9 mouse cellular contexts compared by ENCODE assay signal in the genomic region with DNA sequence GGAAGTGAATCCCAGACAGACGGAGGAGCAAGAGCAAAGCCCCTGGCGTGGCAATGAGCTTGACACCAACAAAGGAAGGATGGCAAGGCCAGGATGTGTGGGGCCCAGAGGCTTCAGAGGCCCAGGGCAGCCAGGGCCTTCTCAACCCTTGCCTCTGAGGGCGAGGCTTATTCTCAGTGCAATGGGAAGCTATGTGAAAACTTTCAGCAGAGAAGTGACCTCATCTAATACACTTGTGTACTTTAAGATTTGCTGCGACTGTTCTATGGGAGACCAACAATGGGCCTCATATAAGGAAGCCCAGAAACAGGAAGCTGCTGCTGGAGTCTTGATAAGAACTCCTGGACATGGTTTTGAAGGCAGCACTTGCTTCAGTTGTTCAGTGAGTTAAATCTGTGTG. TPM values are rescaled to one million over a fixed set of nuclear protein-coding genes. Genes with fewer than 3 reads are reported as not detected.
DNase-seq lines count a peak whose midpoint lies in the region; ATAC-seq and TF ChIP-seq lines count a peak whose summit lies in the region.
"Had no signal": no experiment of that assay in that cellular context is flagged by ENCODE, and none has a peak within 500 bp of the region (broad histone marks: within the 10 kb centered on the region; RNA-seq: fewer than 3 reads in every experiment).

No protein-coding gene starts in this region.

- H3K4me2 ChIP-seq in heart, postnatal 0 days (ENCODE audit: low read depth, low read length): no peak overlapping the region
- H3K4me2 ChIP-seq in lung, embryonic 14.5 days: no peak overlapping the region
- H3K4me2 ChIP-seq in stomach, postnatal 0 days (replicated peaks; ENCODE audit: low read depth): no peak overlapping the region

- H3K4me3 ChIP-seq in lung, adult 2 months (replicated peaks; ENCODE audit: extremely low read depth, low read depth, low read length): no peak overlapping the region
- H3K4me3 ChIP-seq in heart, postnatal 0 days (ENCODE audit: low read depth, low read length): no peak overlapping the region
- H3K4me3 ChIP-seq in lung, embryonic 14.5 days (ENCODE audit: low read depth, low read length): no peak overlapping the region
- H3K4me3 ChIP-seq in stomach, postnatal 0 days (ENCODE audit: low read depth, low read length): no peak overlapping the region
- H3K4me3 ChIP-seq: forebrain, embryonic 10.5 days had no signal

- WGBS in lung, adult 2 months: 33% methylated on average over 4 of the region's 4 CpGs
- WGBS in heart, postnatal 0 days: 32% methylated on average over 4 of the region's 4 CpGs
- WGBS in lung, embryonic 14.5 days: 42% methylated on average over 4 of the region's 4 CpGs
- WGBS in stomach, postnatal 0 days: 29% methylated on average over 4 of the region's 4 CpGs

- peaks cover 25% of the 10 kb centered on the region for H3K4me1 ChIP-seq in lung, adult 2 months (ENCODE audit: control insufficient read depth, insufficient read depth, low read length)
- no peaks in the 10 kb centered on the region for H3K4me1 ChIP-seq in heart, postnatal 0 days (ENCODE audit: control insufficient read depth, insufficient read depth)
- no peaks in the 10 kb centered on the region for H3K4me1 ChIP-seq in lung, embryonic 14.5 days (ENCODE audit: insufficient read depth)
- H3K4me1 ChIP-seq in stomach, postnatal 0 days (replicated peaks; ENCODE audit: control insufficient read depth, insufficient read depth): no peaks in the 10 kb centered on the region; the same call in 1 of the 2 replicates
- H3K4me1 ChIP-seq: forebrain, embryonic 10.5 days had no signal

- TF ChIP-seq CTCF in lung, adult 2 months (IDR thresholded peaks at IDR 0.05; ENCODE audit: insufficient read depth, low read length): no peak
- no peak for TF ChIP-seq CTCF in heart, postnatal 0 days (IDR thresholded peaks at IDR 0.05; ENCODE audit: low read depth)
- no peak for TF ChIP-seq CTCF in lung, embryonic 14.5 days (IDR thresholded peaks at IDR 0.05; ENCODE audit: low read depth)
- TF ChIP-seq CTCF in stomach, postnatal 0 days (IDR thresholded peaks at IDR 0.05; ENCODE audit: low read depth): no peak

- no peak for TF ChIP-seq POLR2A in lung, adult 2 months (IDR thresholded peaks at IDR 0.05; ENCODE audit: borderline replicate concordance, extremely low read depth, low read depth, low read length)

- H3K9me3 ChIP-seq in heart, postnatal 0 days (replicated peaks; ENCODE audit: control insufficient read depth, low read length): no peaks in the 10 kb centered on the region
- H3K9me3 ChIP-seq in lung, embryonic 14.5 days (ENCODE audit: low read depth, low read length): no peaks in the 10 kb centered on the region
- no peaks in the 10 kb centered on the region for H3K9me3 ChIP-seq in stomach, postnatal 0 days (ENCODE audit: control insufficient read depth, low read length)
- H3K9me3 ChIP-seq: forebrain, embryonic 10.5 days had no signal

- peak; percentile 20 to 51 for DNase-seq in lung, adult 18-20 months
- no peak for DNase-seq in lung, adult 2 months
- peak; percentile 64 for DNase-seq in heart, postnatal 0 days (ENCODE audit: low spot score)
- DNase-seq in lung, embryonic 14.5 days: peak; percentile 59
- DNase-seq in stomach, postnatal 0 days (ENCODE audit: low spot score): peak; percentile 57
- DNase-seq in adrenal gland, postnatal 36 days: no peak
- DNase-seq in natural killer cell, adult 2 months (ENCODE audit: low spot score in 2 of 2): no peak
- DNase-seq: kidney, adult 9 months had no signal

- H3K27ac ChIP-seq in heart, postnatal 0 days (ENCODE audit: low read depth): peak overlapping the region; percentile 89
- H3K27ac ChIP-seq in lung, embryonic 14.5 days (ENCODE audit: low read depth): peak overlapping the region; percentile 76
- H3K27ac ChIP-seq in stomach, postnatal 0 days (replicated peaks): peak overlapping the region; percentile 85

- 0 out of 2 replicates have a peak, but pooled peaks have one; percentile 37 for TF ChIP-seq EP300 in heart, postnatal 0 days (IDR thresholded peaks at IDR 0.05; ENCODE audit: low read depth)
- TF ChIP-seq EP300 in stomach, postnatal 0 days (optimal IDR thresholded peaks at IDR 0.05): no peak

- no peaks in the 10 kb centered on the region for H3K27me3 ChIP-seq in heart, postnatal 0 days (ENCODE audit: control insufficient read depth, insufficient read depth, low read length)
- H3K27me3 ChIP-seq in lung, embryonic 14.5 days (ENCODE audit: insufficient read depth, low read length): no peaks in the 10 kb centered on the region
- no peaks in the 10 kb centered on the region for H3K27me3 ChIP-seq in stomach, postnatal 0 days (ENCODE audit: control insufficient read depth, insufficient read depth, low read length)

- H3K9ac ChIP-seq in heart, postnatal 0 days (replicated peaks; ENCODE audit: low read depth, low read length): peak overlapping the region; percentile 22; the same call in 1 of the 2 replicates
- no peak overlapping the region for H3K9ac ChIP-seq in lung, embryonic 14.5 days
- H3K9ac ChIP-seq in stomach, postnatal 0 days (ENCODE audit: low read length): peak overlapping the region; percentile 52

- peak; percentile 91 for ATAC-seq in heart, postnatal 0 days (ENCODE audit: insufficient read depth, low read depth)
- peak; percentile 75; the same call in 1 of the 2 replicates for ATAC-seq in lung, embryonic 14.5 days (ENCODE audit: insufficient read depth)
- ATAC-seq in stomach, postnatal 0 days (ENCODE audit: low FRiP score, low TSS enrichment): peak; percentile 95

- H3K36me3 ChIP-seq in heart, postnatal 0 days (replicated peaks; ENCODE audit: control insufficient read depth, insufficient read depth, low read length): no peaks in the 10 kb centered on the region
- 0 out of 2 replicates have a peak, but pooled peaks cover 2% of the 10 kb centered on the region for H3K36me3 ChIP-seq in lung, embryonic 14.5 days (ENCODE audit: insufficient read depth)
- H3K36me3 ChIP-seq in stomach, postnatal 0 days (ENCODE audit: control insufficient read depth, insufficient read depth, low read length): no peaks in the 10 kb centered on the region
- H3K36me3 ChIP-seq: forebrain, embryonic 10.5 days had no signal

RNA-seq across cellular contexts. Expression of a gene that starts 29.8 kb away (rescaled TPM):
- 6.5 and 8.0 TPM in 2 replicates for polyA plus RNA-seq in lung, adult 2 months (2012; rRNA removed)
- 4.8 and 7.1 TPM in 2 replicates for total RNA-seq in heart, postnatal 0 days (2014; rRNA removed; ENCODE audit: low replicate concordance)
- 9.0 and 9.5 TPM in 2 replicates for polyA plus RNA-seq in heart, postnatal 0 days (2015; fragmentation: Nextera tagmentation; extraction: Ambion mirVana)
- 14.1 and 14.2 TPM in 2 replicates for polyA plus RNA-seq in lung, embryonic 14.5 days (2014; fragmentation: Nextera tagmentation; extraction: Ambion mirVana)
- polyA plus RNA-seq in stomach, postnatal 0 days (2015; fragmentation: Nextera tagmentation; extraction: Ambion mirVana): 10.6 and 11.6 TPM in 2 replicates
- total RNA-seq in adrenal gland, postnatal 36 days (2021): 10 to 100 TPM; 21.7 to 26.6 TPM

RNA-seq across cellular contexts. Expression of a gene that starts 30.5 kb away (rescaled TPM):
- polyA plus RNA-seq in lung, adult 2 months (2012; rRNA removed): 62.1 and 93.3 TPM in 2 replicates
- total RNA-seq in heart, postnatal 0 days (2014; rRNA removed; ENCODE audit: low replicate concordance): 4.7 and 8.2 TPM in 2 replicates
- 8.0 and 10.4 TPM in 2 replicates for polyA plus RNA-seq in heart, postnatal 0 days (2015; fragmentation: Nextera tagmentation; extraction: Ambion mirVana)
- polyA plus RNA-seq in lung, embryonic 14.5 days (2014; fragmentation: Nextera tagmentation; extraction: Ambion mirVana): 25.5 and 34.0 TPM in 2 replicates
- polyA plus RNA-seq in stomach, postnatal 0 days (2015; fragmentation: Nextera tagmentation; extraction: Ambion mirVana): 23.5 and 24.8 TPM in 2 replicates
- 10 to 100 TPM; 15.9 to 21.0 TPM for total RNA-seq in adrenal gland, postnatal 36 days (2021)

RNA-seq across cellular contexts. Expression of a gene that starts 57.5 kb away (rescaled TPM):
- polyA plus RNA-seq in lung, adult 2 months (2012; rRNA removed): 8.1 and 11.5 TPM in 2 replicates
- 15.4 and 23.6 TPM in 2 replicates for total RNA-seq in heart, postnatal 0 days (2014; rRNA removed; ENCODE audit: low replicate concordance)
- 47.5 and 50.6 TPM in 2 replicates for polyA plus RNA-seq in heart, postnatal 0 days (2015; fragmentation: Nextera tagmentation; extraction: Ambion mirVana)
- polyA plus RNA-seq in lung, embryonic 14.5 days (2014; fragmentation: Nextera tagmentation; extraction: Ambion mirVana): 164 and 166 TPM in 2 replicates
- 58.7 and 63.5 TPM in 2 replicates for polyA plus RNA-seq in stomach, postnatal 0 days (2015; fragmentation: Nextera tagmentation; extraction: Ambion mirVana)
- total RNA-seq in adrenal gland, postnatal 36 days (2021): 10 to 100 TPM; 39.3 to 39.6 TPM

Comparison
In these comparisons a context has a peak if more than half of its experiments do, and no peak if none do; other contexts are left out.
1. DNase-seq: peak in lung, adult 18-20 months (2 of 2), heart, postnatal 0 days (single experiment), lung, embryonic 14.5 days (single experiment) and stomach, postnatal 0 days (single experiment); none in lung, adult 2 months (single experiment), adrenal gland, postnatal 36 days (0 of 2) and natural killer cell, adult 2 months (0 of 2).
2. Peak in every context shown above with its lines, with median percentiles within 50 percentile points of each other: ATAC-seq and H3K27ac ChIP-seq.